Mouse (Mus musculus) pancreas, adult 10 weeks (tissue): ENCODE results near the gene Hdhd5. TPM values are rescaled to one million over a fixed set of nuclear protein-coding genes. Genes with fewer than 3 reads are reported as not detected.

Experiments
- polyA plus RNA-seq: library from polyadenylated mRNA; stranded (reverse); fragments of 350-450 nt; fragmentation: Illumina TruSeq; extraction: RNeasy Lipid Tissue Mini Kit (QIAGEN cat#74804); gene quantifications from one replicate; pipeline ENCODE4 v1.2.3, GENCODE M21; 2015; ENCODE audit warnings: low read depth, low replicate concordance; ENCODE audit not compliant: insufficient read depth

Gene Hdhd5
- 7.7 TPM for polyA plus RNA-seq

DNA sequence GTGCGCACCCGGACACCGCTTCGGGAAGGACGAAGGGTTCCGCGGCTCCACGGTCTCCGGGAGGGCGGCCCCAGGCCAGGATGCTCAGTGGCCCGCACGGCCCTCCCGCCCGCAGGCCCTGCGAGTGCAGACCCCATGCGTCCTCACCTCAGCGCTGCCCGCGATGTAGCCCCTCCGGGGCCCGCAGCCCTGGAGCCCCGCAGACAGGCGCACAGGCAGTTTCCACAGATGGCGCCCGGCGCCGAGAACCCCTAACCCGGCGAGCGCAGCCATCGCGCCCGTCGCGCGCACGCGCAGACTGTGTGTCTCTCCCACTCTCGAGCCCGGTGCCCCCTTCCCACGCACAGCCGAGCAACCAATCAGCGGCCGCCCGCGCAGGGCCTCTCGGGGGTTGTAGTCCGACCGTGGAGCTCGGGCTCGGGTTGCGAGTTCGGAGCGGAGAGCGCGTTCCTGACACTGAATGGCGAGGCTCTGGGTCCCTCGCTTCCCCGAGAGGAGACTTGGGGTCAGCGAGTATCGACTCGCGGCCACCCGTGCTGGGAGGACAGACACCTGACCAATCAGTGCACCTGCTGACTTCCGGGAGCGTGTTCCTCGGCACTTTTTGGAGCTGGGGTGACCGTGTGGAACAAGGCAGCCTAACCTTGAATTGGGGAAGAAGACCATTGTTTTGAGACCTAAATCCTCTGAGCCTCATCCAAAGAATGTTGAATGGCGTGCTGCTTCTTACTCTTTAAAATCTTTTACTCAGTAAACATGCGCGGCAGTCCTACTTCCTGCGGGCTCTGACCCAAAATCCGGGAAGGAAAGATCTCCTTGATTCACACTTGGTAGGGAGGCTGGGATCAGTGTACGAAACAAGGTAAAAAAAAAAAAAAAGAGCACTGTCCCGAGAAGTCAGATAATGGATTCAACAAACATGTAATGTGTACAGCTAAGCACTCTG, at the start of gene Hdhd5:
Gene Hdhd5 (minus strand): TSS at position 300 of the 946 bp plus-strand sequence.

DNA sequence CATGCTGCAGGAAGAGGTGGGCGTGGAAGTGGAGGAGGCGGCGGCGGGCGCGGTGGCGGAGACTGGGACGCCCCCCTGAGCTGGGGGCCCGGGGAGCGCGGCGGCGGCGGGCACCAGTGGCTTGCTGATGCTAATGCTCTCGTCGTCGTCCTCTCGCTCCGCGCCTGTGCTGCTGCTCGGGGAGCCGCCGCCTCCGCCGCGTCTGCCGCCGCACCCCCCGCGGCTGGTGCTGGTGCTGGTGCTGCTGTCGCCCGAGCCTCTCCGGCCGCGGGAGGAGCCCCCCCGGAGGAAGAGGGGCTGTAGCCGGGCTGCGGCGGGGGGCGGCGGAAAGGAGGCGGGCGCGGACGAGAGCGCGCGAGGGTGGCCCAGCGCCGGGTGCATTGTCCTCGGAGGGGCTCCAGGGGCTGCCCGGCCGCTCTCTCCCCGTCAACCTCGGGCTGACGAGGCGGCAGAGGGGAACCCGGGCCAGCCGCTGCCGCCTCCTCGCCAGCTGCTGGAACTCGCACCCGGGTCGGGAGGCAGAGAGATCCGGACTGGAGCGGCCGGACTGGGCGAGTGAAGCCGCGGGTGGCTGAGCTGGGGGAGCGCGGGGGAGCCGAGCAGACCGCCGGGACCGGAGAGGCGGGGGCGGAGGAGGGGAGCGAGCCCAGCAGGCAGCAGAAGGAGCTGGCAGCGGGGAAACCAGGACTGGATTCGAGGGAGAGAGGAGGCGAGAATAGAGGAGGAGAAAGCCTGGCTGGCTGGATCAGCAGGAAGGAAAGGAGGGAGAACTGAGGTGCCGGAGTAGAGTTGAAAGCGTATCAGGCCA, 37.5 kb downstream of the Hdhd5 start, which contains the start of gene Tmem121b:
Gene Tmem121b (minus strand): TSS at position 434 of the 808 bp plus-strand sequence.

DNA sequence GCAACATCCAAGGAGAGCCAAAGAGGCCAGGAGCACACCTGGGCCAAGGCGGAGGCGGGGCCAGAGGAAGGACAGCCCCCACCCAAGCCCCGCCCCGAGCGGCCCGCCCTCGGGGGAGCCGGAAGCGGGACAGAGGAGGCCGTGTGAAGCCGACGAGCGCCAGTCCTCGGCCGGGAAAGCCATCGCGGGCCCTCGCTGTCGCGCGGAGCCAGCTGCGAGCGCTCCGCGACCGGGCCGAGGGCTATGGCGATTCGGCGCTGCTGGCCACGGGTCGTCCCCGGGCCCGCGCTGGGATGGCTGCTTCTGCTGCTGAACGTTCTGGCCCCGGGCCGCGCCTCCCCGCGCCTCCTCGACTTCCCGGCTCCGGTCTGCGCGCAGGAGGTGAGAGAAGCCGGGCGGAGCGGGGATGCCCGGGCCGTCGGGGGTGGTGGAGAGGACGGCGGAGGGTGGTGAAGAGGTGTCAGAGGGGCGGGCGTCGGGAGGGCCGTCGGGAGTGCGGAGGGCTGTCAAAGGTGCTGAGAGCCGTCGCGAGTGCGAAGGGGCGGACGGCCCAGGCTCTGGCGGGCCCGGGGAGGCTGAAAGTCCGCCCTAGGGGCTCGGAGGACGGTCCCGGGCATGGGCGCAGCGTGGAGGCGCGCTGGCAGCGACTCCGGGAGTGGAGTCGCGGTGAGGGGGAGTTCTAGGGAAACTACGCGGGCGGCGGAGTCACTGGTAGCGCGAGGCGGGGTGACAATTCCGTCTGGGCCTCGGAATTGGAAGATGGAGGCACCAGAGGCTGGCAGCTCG, 67.8 kb downstream of the Hdhd5 start, which contains the start of gene Il17ra:
Gene Il17ra (plus strand): TSS at position 162 of the 786 bp plus-strand sequence.

Other genes with a start within 250 kb of the Hdhd5 start
- gene D330020A13Rik, start 237.0 kb downstream of the Hdhd5 start, polyA plus RNA-seq = not detected
- not detected for gene B4galnt3, start 236.8 kb downstream of the Hdhd5 start, polyA plus RNA-seq
- gene Kdm5a, start 167.2 kb downstream of the Hdhd5 start, polyA plus RNA-seq = 4.5 TPM
- gene Ccdc77, start 166.9 kb downstream of the Hdhd5 start, polyA plus RNA-seq = 2.4 TPM
- 2.4 TPM for gene Il17ra, start 68.1 kb downstream of the Hdhd5 start, polyA plus RNA-seq
- not detected for gene Tmem121b, start 37.5 kb downstream of the Hdhd5 start, polyA plus RNA-seq
- 0.90 TPM for gene Cecr2, start 135.1 kb upstream of the Hdhd5 start, polyA plus RNA-seq
- not detected for gene Slc25a18, start 242.3 kb upstream of the Hdhd5 start, polyA plus RNA-seq